Comparison of ENCODE assay signal across 8 mouse cellular contexts in the genomic region with DNA sequence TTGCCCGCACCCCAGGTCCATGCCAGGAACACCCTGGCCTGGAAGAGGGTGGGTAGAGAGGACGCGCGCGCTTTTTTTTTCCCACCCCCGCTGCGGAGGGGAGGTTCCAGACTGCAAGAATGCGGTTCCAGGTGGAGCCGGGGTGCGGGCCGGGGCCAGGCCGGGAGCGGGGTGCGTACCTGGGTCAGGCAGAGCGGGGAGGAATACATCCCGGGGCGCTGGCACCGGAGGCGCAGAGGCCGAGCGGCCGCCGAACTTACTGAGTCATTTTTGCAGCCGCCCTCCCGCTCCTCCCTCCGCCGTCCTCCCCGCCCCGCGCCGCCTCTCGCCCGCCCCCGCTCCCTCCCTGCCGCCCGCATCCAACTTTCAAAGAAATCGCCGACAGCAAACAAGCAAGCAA. TPM values are rescaled to one million over a fixed set of nuclear protein-coding genes. Genes with fewer than 3 reads are reported as not detected.
DNase-seq lines count a peak whose midpoint lies in the region; ATAC-seq and TF ChIP-seq lines count a peak whose summit lies in the region.

No protein-coding gene starts in this region.

- no peak for TF ChIP-seq CTCF in CH12.LX (conservative IDR thresholded peaks at IDR 0.05 in 1 of 2, IDR thresholded peaks at IDR 0.05 in 1 of 2; ENCODE audit: low read depth in 2 of 2, low read length in 2 of 2)
- TF ChIP-seq CTCF in embryonic fibroblast, embryonic 13.5 days (IDR thresholded peaks at IDR 0.05; ENCODE audit: borderline replicate concordance, insufficient read depth, low read length) = no peak

- H3K9ac ChIP-seq in CH12.LX (ENCODE audit: insufficient read depth, low read depth) = peak overlapping the region; percentile 83
- H3K9ac ChIP-seq in heart, embryonic 16.5 days (ENCODE audit: low read length) = peak overlapping the region; percentile 85
- peak overlapping the region; percentile 55 for H3K9ac ChIP-seq in neural tube, embryonic 15.5 days (replicated peaks)

- dilution Hi-C loops in CH12.LX (cut with MboI; ENCODE audit: extremely low pct_ligation_motif_present, extremely low pct_unique_long_range_greater_than_20kb, low sequenced_read_pairs) = no loop called here

- H3K4me1 ChIP-seq in CH12.LX (ENCODE audit: control insufficient read depth in 1 of 2, insufficient read depth in 2 of 2) = peaks cover 28 to 46% of the 10 kb centered on the region in 2 experiments
- peaks cover 2% of the 10 kb centered on the region; the same call in 1 of the 2 replicates for H3K4me1 ChIP-seq in embryonic fibroblast, embryonic 13.5 days (ENCODE audit: control insufficient read depth, insufficient read depth, low read length)
- peaks cover 44% of the 10 kb centered on the region for H3K4me1 ChIP-seq in heart, embryonic 16.5 days (ENCODE audit: control insufficient read depth, insufficient read depth, low read length)
- H3K4me1 ChIP-seq in neural tube, embryonic 15.5 days = peaks cover 66% of the 10 kb centered on the region

- no peak for TF ChIP-seq RAD21 in CH12.LX (IDR thresholded peaks at IDR 0.05; ENCODE audit: low read depth, low read length)

- no peak overlapping the region for H3K27ac ChIP-seq in CH12.LX (ENCODE audit: insufficient read depth, low read depth)
- H3K27ac ChIP-seq in embryonic fibroblast, embryonic 13.5 days (ENCODE audit: insufficient read depth, low read length) = peak overlapping the region; percentile 90
- peak overlapping the region; percentile 59 for H3K27ac ChIP-seq in heart, embryonic 16.5 days (ENCODE audit: low read length)
- H3K27ac ChIP-seq in neural tube, embryonic 15.5 days (replicated peaks) = 0 out of 2 replicates have a peak overlapping the region, but pooled peaks have one; percentile 23

- H3K4me3 ChIP-seq in CH12.LX (replicated peaks in 1 of 3; ENCODE audit: low read depth in 2 of 3, low read length in 2 of 3, poor library complexity in 1 of 3) = peak overlapping the region; percentile 52 to 71 (median 69)
- H3K4me3 ChIP-seq in embryonic fibroblast, embryonic 13.5 days (ENCODE audit: insufficient read depth, low read length) = peak overlapping the region; percentile 73
- peak overlapping the region; percentile 80 for H3K4me3 ChIP-seq in heart, embryonic 16.5 days (ENCODE audit: low read length)
- peak overlapping the region; percentile 46 for H3K4me3 ChIP-seq in neural tube, embryonic 15.5 days (replicated peaks)

- H3K36me3 ChIP-seq in CH12.LX (replicated peaks in 1 of 2; ENCODE audit: control insufficient read depth in 1 of 2, insufficient read depth in 1 of 2, low read length in 1 of 2) = no peaks in the 10 kb centered on the region
- H3K36me3 ChIP-seq in heart, embryonic 16.5 days (ENCODE audit: control insufficient read depth, insufficient read depth) = no peaks in the 10 kb centered on the region
- no peaks in the 10 kb centered on the region for H3K36me3 ChIP-seq in neural tube, embryonic 15.5 days

- H3K4me2 ChIP-seq in CH12.LX (ENCODE audit: insufficient read depth, low read depth, poor library complexity, severe bottlenecking) = peak overlapping the region; percentile 76
- H3K4me2 ChIP-seq in heart, embryonic 16.5 days (ENCODE audit: low read depth, low read length) = peak overlapping the region; percentile 97
- peak overlapping the region; percentile 81 for H3K4me2 ChIP-seq in neural tube, embryonic 15.5 days

- peak; percentile 49; the same call in 1 of the 2 replicates for TF ChIP-seq POLR2A in CH12.LX (IDR thresholded peaks at IDR 0.05; ENCODE audit: low read depth, low read length)
- peak; percentile 67 for TF ChIP-seq POLR2A in embryonic fibroblast, embryonic 13.5 days (IDR thresholded peaks at IDR 0.05; ENCODE audit: low read depth, low read length)

- in situ Hi-C loops in CH12.LX (cut with MboI; ENCODE audit: low pct_ligation_motif_present, low pct_unique_long_range_greater_than_20kb, low sequenced_read_pairs) = no loop called here

- DNase-seq in CH12.LX (ENCODE audit: extremely low read depth) = no peak
- peak; percentile 91 for DNase-seq in adrenal gland, adult 2 months
- peak; percentile 88 for DNase-seq in kidney, postnatal 10 days
- peak; percentile 76 for DNase-seq in lung, adult 18-20 months
- no peak for DNase-seq in embryo, embryonic 10.5 days (ENCODE audit: low spot score)

- ATAC-seq in heart, embryonic 16.5 days (replicated peaks; ENCODE audit: extremely low read depth, insufficient read depth, low FRiP score) = no peak
- no peak for ATAC-seq in neural tube, embryonic 15.5 days (ENCODE audit: low FRiP score)

- peaks cover 21% of the 10 kb centered on the region for H3K79me2 ChIP-seq in CH12.LX (replicated peaks; ENCODE audit: control insufficient read depth, extremely low read depth, insufficient read depth, poor library complexity, severe bottlenecking)

- H3K9me3 ChIP-seq in CH12.LX (replicated peaks; ENCODE audit: low read length) = no peaks in the 10 kb centered on the region
- no peaks in the 10 kb centered on the region for H3K9me3 ChIP-seq in heart, embryonic 16.5 days (replicated peaks; ENCODE audit: control insufficient read depth, low read length)
- H3K9me3 ChIP-seq in neural tube, embryonic 15.5 days (replicated peaks) = no peaks in the 10 kb centered on the region

- TF ChIP-seq EP300 in CH12.LX (IDR thresholded peaks at IDR 0.05; ENCODE audit: low read length) = no peak

- WGBS in heart, embryonic 16.5 days = 1% methylated on average over 36 of the region's 38 CpGs
- WGBS in neural tube, embryonic 15.5 days = under 1% methylated on average over 32 of the region's 38 CpGs

- peaks cover 36% of the 10 kb centered on the region for H3K27me3 ChIP-seq in CH12.LX (replicated peaks)
- no peaks in the 10 kb centered on the region for H3K27me3 ChIP-seq in heart, embryonic 16.5 days (ENCODE audit: control insufficient read depth, insufficient read depth, low read length)
- H3K27me3 ChIP-seq in neural tube, embryonic 15.5 days (replicated peaks) = peaks cover 13% of the 10 kb centered on the region

TF ChIP-seq in CH12.LX, 34 proteins besides CTCF, POLR2A, EP300 and RAD21:
- TF ChIP-seq IRF4 (IDR thresholded peaks at IDR 0.05; ENCODE audit: low read depth, low read length) = peak; percentile 44; the same call in 1 of the 2 replicates
- TF ChIP-seq KAT2A (IDR thresholded peaks at IDR 0.05; ENCODE audit: insufficient replicate concordance, low read length) = no peak

RNA-seq across cellular contexts. Expression of gene Nfic, which starts 28.5 kb away (rescaled TPM):
- total RNA-seq in CH12.LX (2012; rRNA removed) (4.4 and 4.7 TPM in 2 replicates), CH12.LX (2014; rRNA removed) (0.07 and 0.34 TPM in 2 replicates)
- polyA plus RNA-seq in CH12.LX (2012; ENCODE audit: insufficient read length, low read depth) = 3.8 and 4.0 TPM in 2 replicates
- 100 to 1,000 TPM in 1 of 2 experiments, 10 to 100 TPM in 1; 80.8 to 126 TPM for total RNA-seq in adrenal gland, adult 2 months (2021)
- polyA plus RNA-seq in adrenal gland, adult 2 months (2012; rRNA removed) = 142 and 171 TPM in 2 replicates
- 64.3 and 84.8 TPM in 2 replicates for polyA plus RNA-seq in embryonic fibroblast, embryonic 13.5 days (2011; ENCODE audit: insufficient read length, low read depth, missing spikeins)
- polyA plus RNA-seq in heart, embryonic 16.5 days (2015; fragmentation: Nextera tagmentation; extraction: Ambion mirVana) = 54.7 and 61.1 TPM in 2 replicates
- 35.0 and 35.8 TPM in 2 replicates for polyA plus RNA-seq in neural tube, embryonic 15.5 days (2015; fragmentation: Nextera tagmentation; extraction: Ambion mirVana)

RNA-seq across cellular contexts. Expression of gene Smim24, which starts 34.0 kb away (rescaled TPM):
- total RNA-seq in CH12.LX (2012; rRNA removed) (0.13 and 0.34 TPM in 2 replicates), CH12.LX (2014; rRNA removed) (not detected in 2 replicates)
- polyA plus RNA-seq in CH12.LX (2012; ENCODE audit: insufficient read length, low read depth) = 0.64 TPM in 1 of 2 replicates, not detected in the other
- 1 to 10 TPM; 1.4 to 1.6 TPM for total RNA-seq in adrenal gland, adult 2 months (2021)
- polyA plus RNA-seq in adrenal gland, adult 2 months (2012; rRNA removed) = 4.5 and 5.4 TPM in 2 replicates
- 0.58 and 2.2 TPM in 2 replicates for polyA plus RNA-seq in embryonic fibroblast, embryonic 13.5 days (2011; ENCODE audit: insufficient read length, low read depth, missing spikeins)
- polyA plus RNA-seq in heart, embryonic 16.5 days (2015; fragmentation: Nextera tagmentation; extraction: Ambion mirVana) = 5.0 and 9.2 TPM in 2 replicates
- polyA plus RNA-seq in neural tube, embryonic 15.5 days (2015; fragmentation: Nextera tagmentation; extraction: Ambion mirVana) = 2.5 and 9.3 TPM in 2 replicates

RNA-seq across cellular contexts. Expression of gene Gm48552, which starts 38.1 kb away (rescaled TPM):
- 0.29 and 1.1 TPM in 2 replicates for total RNA-seq in CH12.LX (2012; rRNA removed)
- total RNA-seq in CH12.LX (2014; rRNA removed) = 0.65 and 0.98 TPM in 2 replicates
- polyA plus RNA-seq in CH12.LX (2012; ENCODE audit: insufficient read length, low read depth) = 0.46 and 1.2 TPM in 2 replicates
- total RNA-seq in adrenal gland, adult 2 months (2021) = 1 to 10 TPM in 1 of 2 experiments, not detected in 1; 1.4 TPM
- 2.5 and 4.4 TPM in 2 replicates for polyA plus RNA-seq in adrenal gland, adult 2 months (2012; rRNA removed)
- 1.1 TPM in 1 of 2 replicates, not detected in the other for polyA plus RNA-seq in embryonic fibroblast, embryonic 13.5 days (2011; ENCODE audit: insufficient read length, low read depth, missing spikeins)
- 0.55 and 0.83 TPM in 2 replicates for polyA plus RNA-seq in heart, embryonic 16.5 days (2015; fragmentation: Nextera tagmentation; extraction: Ambion mirVana)
- 3.4 and 3.6 TPM in 2 replicates for polyA plus RNA-seq in neural tube, embryonic 15.5 days (2015; fragmentation: Nextera tagmentation; extraction: Ambion mirVana)

RNA-seq across cellular contexts. Expression of gene Gm48551, which starts 42.6 kb away (rescaled TPM):
- 1.2 and 1.5 TPM in 2 replicates for total RNA-seq in CH12.LX (2012; rRNA removed)
- total RNA-seq in CH12.LX (2014; rRNA removed) = 0.96 and 1.0 TPM in 2 replicates
- polyA plus RNA-seq in CH12.LX (2012; ENCODE audit: insufficient read length, low read depth) = 3.2 and 3.4 TPM in 2 replicates
- 1 to 10 TPM; 1.8 to 2.5 TPM for total RNA-seq in adrenal gland, adult 2 months (2021)
- 2.9 and 6.7 TPM in 2 replicates for polyA plus RNA-seq in adrenal gland, adult 2 months (2012; rRNA removed)
- 1.4 TPM in 1 of 2 replicates, not detected in the other for polyA plus RNA-seq in embryonic fibroblast, embryonic 13.5 days (2011; ENCODE audit: insufficient read length, low read depth, missing spikeins)
- polyA plus RNA-seq in heart, embryonic 16.5 days (2015; fragmentation: Nextera tagmentation; extraction: Ambion mirVana) = 2.1 and 2.6 TPM in 2 replicates
- 5.7 and 7.2 TPM in 2 replicates for polyA plus RNA-seq in neural tube, embryonic 15.5 days (2015; fragmentation: Nextera tagmentation; extraction: Ambion mirVana)

RNA-seq across cellular contexts. Expression of gene Dohh, which starts 42.7 kb away (rescaled TPM):
- total RNA-seq in CH12.LX (2012; rRNA removed) (131 and 143 TPM in 2 replicates), CH12.LX (2014; rRNA removed) (81.7 and 83.0 TPM in 2 replicates)
- polyA plus RNA-seq in CH12.LX (2012; ENCODE audit: insufficient read length, low read depth) = 78.2 and 93.5 TPM in 2 replicates
- 10 to 100 TPM; 39.6 to 54.3 TPM for total RNA-seq in adrenal gland, adult 2 months (2021)
- polyA plus RNA-seq in adrenal gland, adult 2 months (2012; rRNA removed) = 125 and 132 TPM in 2 replicates
- polyA plus RNA-seq in embryonic fibroblast, embryonic 13.5 days (2011; ENCODE audit: insufficient read length, low read depth, missing spikeins) = 37.7 and 50.1 TPM in 2 replicates
- polyA plus RNA-seq in heart, embryonic 16.5 days (2015; fragmentation: Nextera tagmentation; extraction: Ambion mirVana) = 83.4 and 86.2 TPM in 2 replicates
- 101 TPM in 2 replicates for polyA plus RNA-seq in neural tube, embryonic 15.5 days (2015; fragmentation: Nextera tagmentation; extraction: Ambion mirVana)

Comparison
In these comparisons a context has a peak if more than half of its experiments do, and no peak if none do; other contexts are left out.
1. DNase-seq: peak in adrenal gland, adult 2 months (single experiment), kidney, postnatal 10 days (single experiment) and lung, adult 18-20 months (2 of 2); none in CH12.LX (single experiment) and embryo, embryonic 10.5 days (single experiment).
2. Peak in every context shown above with its lines, with median percentiles within 50 percentile points of each other: H3K4me2 ChIP-seq, H3K4me3 ChIP-seq and H3K9ac ChIP-seq.